Mouse (Mus musculus): ENCODE measurements around the gene Dohh. TPM values are rescaled to one million over a fixed set of nuclear protein-coding genes. Genes with fewer than 3 reads are reported as not detected.

Gene Dohh
- 22.1 and 26.0 TPM in 2 replicates for total RNA-seq (2023)

GRCm38 (mm10) chr10:81383802-81384604 is at the start of gene Dohh, which contains the start of gene Gm48551:
TSS of gene Dohh (plus strand) at chr10:81384428.
TSS of gene Gm48551 (plus strand) at chr10:81384466.

GRCm38 (mm10) chr10:81342686-81343505 is 41.3 kb upstream of the Dohh start, which contains the start of gene Gipc3:
TSS of gene Gipc3 (minus strand) at chr10:81343266.

GRCm38 (mm10) chr10:81350351-81351063 is 33.7 kb upstream of the Dohh start, which contains the start of gene Hmg20b:
TSS of gene Hmg20b (minus strand) at chr10:81350480.

GRCm38 (mm10) chr10:81356991-81357844 is 27.0 kb upstream of the Dohh start, which contains the start of gene Mfsd12:
TSS of gene Mfsd12 (plus strand) at chr10:81357491.

GRCm38 (mm10) chr10:81365672-81366476 is 18.4 kb upstream of the Dohh start, which contains the start of gene 4930404N11Rik:
TSS of gene 4930404N11Rik (minus strand) at chr10:81365816.

GRCm38 (mm10) chr10:81377793-81378552 is 6.3 kb upstream of the Dohh start, which contains the start of gene Fzr1:
TSS of gene Fzr1 (minus strand) at chr10:81378516.

GRCm38 (mm10) chr10:81388505-81389055 is 4.4 kb downstream of the Dohh start, which contains the start of gene Gm48552:
TSS of gene Gm48552 (plus strand) at chr10:81389005.

GRCm38 (mm10) chr10:81392781-81393185 is 8.6 kb downstream of the Dohh start, which contains the start of gene Smim24:
TSS of gene Smim24 (plus strand) at chr10:81393051.

Other genes starting within 250 kb of the Dohh start
- 58.8 and 72.8 TPM in 2 replicates for gene Zbtb7a, start 249.2 kb upstream of the Dohh start, total RNA-seq (2023)
- 27.7 and 33.9 TPM in 2 replicates for gene Pias4, start 216.5 kb upstream of the Dohh start, total RNA-seq (2023)
- 599 and 665 TPM in 2 replicates for gene Eef2, start 207.8 kb upstream of the Dohh start, total RNA-seq (2023)
- gene Dapk3, start 201.4 kb upstream of the Dohh start, total RNA-seq (2023) = 22.3 and 31.6 TPM in 2 replicates
- gene 4930442H23Rik, start 200.6 kb upstream of the Dohh start, total RNA-seq (2023) = not detected in 2 replicates
- not detected in 2 replicates for gene Nmrk2, start 182.4 kb upstream of the Dohh start, total RNA-seq (2023)
- not detected in 2 replicates for gene Atcay, start 153.6 kb upstream of the Dohh start, total RNA-seq (2023)
- gene Zfr2, start 151.3 kb upstream of the Dohh start, total RNA-seq (2023) = 0.14 and 0.54 TPM in 2 replicates
- 5.3 and 8.3 TPM in 2 replicates for gene Matk, start 131.5 kb upstream of the Dohh start, total RNA-seq (2023)
- 20.7 and 28.0 TPM in 2 replicates for gene Mrpl54, start 117.5 kb upstream of the Dohh start, total RNA-seq (2023)
- 21.8 and 26.0 TPM in 2 replicates for gene Apba3, start 117.5 kb upstream of the Dohh start, total RNA-seq (2023)
- 6.9 and 8.6 TPM in 2 replicates for gene Tjp3, start 92.8 kb upstream of the Dohh start, total RNA-seq (2023)
- gene Pip5k1c, start 91.5 kb upstream of the Dohh start, total RNA-seq (2023) = 89.4 and 124 TPM in 2 replicates
- 26.4 and 33.1 TPM in 2 replicates for gene Cactin, start 63.3 kb upstream of the Dohh start, total RNA-seq (2023)
- 0.47 TPM in 1 of 2 replicates, not detected in the other for gene Tbxa2r, start 55.7 kb upstream of the Dohh start, total RNA-seq (2023)
- not detected in 2 replicates for gene Gipc3, start 41.2 kb upstream of the Dohh start, total RNA-seq (2023)
- 38.3 and 47.1 TPM in 2 replicates for gene Hmg20b, start 33.9 kb upstream of the Dohh start, total RNA-seq (2023)
- 26.6 and 28.7 TPM in 2 replicates for gene Mfsd12, start 26.9 kb upstream of the Dohh start, total RNA-seq (2023)
- gene 4930404N11Rik, start 18.6 kb upstream of the Dohh start, total RNA-seq (2023) = 6.0 and 7.1 TPM in 2 replicates
- gene Fzr1, start 5.9 kb upstream of the Dohh start, total RNA-seq (2023) = 50.3 and 54.1 TPM in 2 replicates
- 2.0 and 2.2 TPM in 2 replicates for gene Gm48551, start within 50 bp of the Dohh start, total RNA-seq (2023)
- gene Gm48552, start 4.6 kb downstream of the Dohh start, total RNA-seq (2023) = 0.91 TPM in 1 of 2 replicates, not detected in the other
- 5.1 and 6.8 TPM in 2 replicates for gene Smim24, start 8.6 kb downstream of the Dohh start, total RNA-seq (2023)
- 60.2 and 61.9 TPM in 2 replicates for gene Nfic, start 71.2 kb downstream of the Dohh start, total RNA-seq (2023)
- not detected in 2 replicates for gene Celf5, start 98.3 kb downstream of the Dohh start, total RNA-seq (2023)
- gene Ncln, start 112.0 kb downstream of the Dohh start, total RNA-seq (2023) = 94.5 and 145 TPM in 2 replicates
- gene S1pr4, start 115.7 kb downstream of the Dohh start, total RNA-seq (2023) = 74.1 and 98.5 TPM in 2 replicates
- 27.7 and 31.6 TPM in 2 replicates for gene Gna15, start 139.8 kb downstream of the Dohh start, total RNA-seq (2023)
- gene Gna11, start 160.8 kb downstream of the Dohh start, total RNA-seq (2023) = 6.3 and 7.7 TPM in 2 replicates
- 259 and 315 TPM in 2 replicates for gene Aes, start 175.1 kb downstream of the Dohh start, total RNA-seq (2023)
- gene Tle2, start 190.1 kb downstream of the Dohh start, total RNA-seq (2023) = 0.95 and 1.5 TPM in 2 replicates
- gene Tle6, start 216.6 kb downstream of the Dohh start, total RNA-seq (2023) = 2.5 and 3.8 TPM in 2 replicates
- gene BC025920, start 221.8 kb downstream of the Dohh start, total RNA-seq (2023) = 0.69 and 0.82 TPM in 2 replicates
- gene Sirt6, start 243.4 kb downstream of the Dohh start, total RNA-seq (2023) = 9.8 and 10.9 TPM in 2 replicates
- gene Ankrd24, start 244.1 kb downstream of the Dohh start, total RNA-seq (2023) = 0.25 and 0.52 TPM in 2 replicates

Measured in neutrophil, adult 65 days (primary cell).